Mouse (Mus musculus) kidney, embryonic 14.5 days (tissue): Measurements from ENCODE around the gene Tomm70a. TPM values are rescaled to one million over a fixed set of nuclear protein-coding genes. Genes with fewer than 3 reads are reported as not detected.
A peak's percentile ranks its signal among the peaks of the same experiment; 100 is the strongest.

ENCODE experiments used
- ATAC-seq: fragments of 200-750 bp; cut with Nextera tagmentation; 2 replicates; pipeline ENCODE4 v1.8.0; 2017; ENCODE audit warnings: moderate number of reproducible peaks, mild to moderate bottlenecking, moderate TSS enrichment, moderate library complexity; ENCODE audit not compliant: low FRiP score, low TSS enrichment
- H3K27ac ChIP-seq: fragments of 300-500 bp; sonication (generic); 2 replicates; pipeline ENCODE4 v1.5.1; 2014; ENCODE audit warnings: low read depth, mild to moderate bottlenecking, low read length, moderate library complexity, mixed read lengths
- H3K27me3 ChIP-seq: fragments of 300-500 bp; sonication (generic); 2 replicates; pipeline ENCODE4 v1.6.1; 2014; ENCODE audit warnings: mild to moderate bottlenecking, low read length; ENCODE audit not compliant: control insufficient read depth, insufficient read depth
- H3K36me3 ChIP-seq: fragments of 300-500 bp; sonication (generic); 2 replicates; pipeline ENCODE4 v1.6.1; 2014; ENCODE audit warnings: low read length, mixed read lengths; ENCODE audit not compliant: control insufficient read depth, insufficient read depth
- H3K4me1 ChIP-seq: fragments of 300-500 bp; sonication (generic); 2 replicates; pipeline ENCODE4 v1.6.1; 2014; ENCODE audit warnings: low read length, mixed read lengths; ENCODE audit not compliant: control insufficient read depth, insufficient read depth
- H3K4me2 ChIP-seq: fragments of 300-500 bp; sonication (generic); replicated peaks from 2 replicates; pipeline ENCODE4 v1.6.1; 2014; ENCODE audit warnings: low read depth, mild to moderate bottlenecking, low read length
- H3K4me3 ChIP-seq: fragments of 300-500 bp; sonication (generic); 2 replicates; pipeline ENCODE4 v1.5.1; 2014; ENCODE audit warnings: mild to moderate bottlenecking, low read length
- H3K9ac ChIP-seq: fragments of 300-500 bp; sonication (generic); 2 replicates; pipeline ENCODE4 v1.6.1; 2014; ENCODE audit warnings: low read depth, mild to moderate bottlenecking, low read length, moderate library complexity
- H3K9me3 ChIP-seq: fragments of 300-500 bp; sonication (generic); 2 replicates; pipeline ENCODE4 v1.6.1; 2016; ENCODE audit warnings: low read length; ENCODE audit not compliant: control insufficient read depth
- WGBS: fragments of 180-500 bp; shearing (Covaris S2); extraction: QIAGEN DNeasy Blood & Tissue Kit; methylation state at CpG from one replicate; pipeline ENCODE4 v1.1.7; 2014; 5-methylcytosine and 5-hydroxymethylcytosine counted together
- polyA plus RNA-seq: library from polyadenylated mRNA; unstranded; fragments of >200 nt; fragmentation: Nextera tagmentation; extraction: Ambion mirVana; gene quantifications from 2 replicates; pipeline ENCODE4 v1.2.1, GENCODE M21; 2014

Gene Tomm70a
- polyA plus RNA-seq, 1 experiment from 2014 or later = 63.7 TPM

- no peak overlapping the region for H3K4me2 ChIP-seq
- H3K36me3 ChIP-seq = no peaks in the 10 kb centered on the region
- H3K27ac ChIP-seq = no peak overlapping the region
- no peaks in the 10 kb centered on the region for H3K9me3 ChIP-seq
- no peak overlapping the region for H3K9ac ChIP-seq
- H3K27me3 ChIP-seq = no peaks in the 10 kb centered on the region
- no peak for ATAC-seq
- WGBS = 72% methylated on average over 5 of the region's 5 CpGs
- H3K4me3 ChIP-seq = no peak overlapping the region
- no peaks in the 10 kb centered on the region for H3K4me1 ChIP-seq
Observed at GRCm38 (mm10) chr16:57106185-57106960, 15.1 kb upstream of the Tomm70a start.

DNA sequence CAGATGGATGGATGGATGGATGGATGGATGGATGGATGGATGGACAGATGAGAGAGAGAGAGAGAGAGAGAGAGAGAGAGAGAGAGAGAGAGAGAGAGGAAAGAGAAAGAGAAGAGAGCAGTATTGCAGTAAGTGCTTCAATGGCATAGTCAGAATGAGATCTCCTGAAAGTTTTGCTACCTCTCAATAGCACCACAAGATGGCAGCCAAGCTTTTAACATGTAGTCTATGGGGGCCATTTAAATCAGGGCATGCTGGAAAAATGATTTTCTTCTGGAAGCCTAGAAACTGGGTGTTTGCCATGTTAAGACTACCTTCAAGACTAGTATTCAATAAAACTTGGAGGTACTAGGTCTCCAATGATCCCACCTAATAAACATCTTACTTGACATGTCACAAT lies 5.4 kb upstream of the Tomm70a start:
- Histone ChIP-seq H3K27me3 (no peaks in the 10 kb centered on the region), H3K4me3 (no peak overlapping the region), H3K9ac (no peak overlapping the region), H3K4me1 (no peaks in the 10 kb centered on the region), H3K36me3 (no peaks in the 10 kb centered on the region), H3K4me2 (no peak overlapping the region), H3K9me3 (no peaks in the 10 kb centered on the region), H3K27ac (no peak overlapping the region)
- no peak for ATAC-seq

DNA sequence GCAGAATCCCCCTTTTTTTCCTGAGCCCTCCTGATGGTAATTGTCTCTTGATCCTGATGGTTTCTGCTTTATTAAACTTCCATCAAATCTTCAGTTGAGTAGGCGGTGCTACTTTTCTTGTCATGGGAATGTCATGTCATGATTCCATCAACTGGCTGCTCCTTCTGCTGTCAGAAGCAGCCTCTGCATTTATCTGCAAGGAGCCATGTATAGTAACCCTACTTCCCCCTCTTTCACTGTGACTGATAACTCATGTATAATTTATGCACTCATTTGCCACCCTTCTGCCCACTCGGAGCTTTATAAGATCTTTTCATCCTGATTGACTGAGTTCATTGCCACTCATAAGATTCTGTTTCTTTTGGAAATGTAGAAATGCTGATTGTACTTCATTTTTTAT lies 3.9 kb upstream of the Tomm70a start:
- no peak overlapping the region for H3K4me2 ChIP-seq
- H3K4me1 ChIP-seq = no peaks in the 10 kb centered on the region; the same call in 1 of the 2 replicates
- H3K27ac ChIP-seq = no peak overlapping the region
- H3K27me3 ChIP-seq = no peaks in the 10 kb centered on the region
- no peaks in the 10 kb centered on the region for H3K36me3 ChIP-seq
- H3K9me3 ChIP-seq = no peaks in the 10 kb centered on the region
- no peak for ATAC-seq
- no peak overlapping the region for H3K4me3 ChIP-seq
- WGBS = 87% methylated on average over 2 of the region's 2 CpGs
- no peak overlapping the region for H3K9ac ChIP-seq

GRCm38 (mm10) chr16:57121816-57122415 lies 413 bp downstream of the Tomm70a start:
- peaks cover 9% of the 10 kb centered on the region for H3K4me1 ChIP-seq
- peak; percentile 55 for ATAC-seq
- under 1% methylated on average over 59 of the region's 59 CpGs for WGBS
- H3K4me2 ChIP-seq = peak overlapping the region; percentile 63
- H3K9me3 ChIP-seq = no peaks in the 10 kb centered on the region
- no peaks in the 10 kb centered on the region for H3K27me3 ChIP-seq
- no peaks in the 10 kb centered on the region for H3K36me3 ChIP-seq
- peak overlapping the region; percentile 82 for H3K4me3 ChIP-seq
- H3K9ac ChIP-seq = peak overlapping the region; percentile 89
- H3K27ac ChIP-seq = peak overlapping the region; percentile 95

DNA sequence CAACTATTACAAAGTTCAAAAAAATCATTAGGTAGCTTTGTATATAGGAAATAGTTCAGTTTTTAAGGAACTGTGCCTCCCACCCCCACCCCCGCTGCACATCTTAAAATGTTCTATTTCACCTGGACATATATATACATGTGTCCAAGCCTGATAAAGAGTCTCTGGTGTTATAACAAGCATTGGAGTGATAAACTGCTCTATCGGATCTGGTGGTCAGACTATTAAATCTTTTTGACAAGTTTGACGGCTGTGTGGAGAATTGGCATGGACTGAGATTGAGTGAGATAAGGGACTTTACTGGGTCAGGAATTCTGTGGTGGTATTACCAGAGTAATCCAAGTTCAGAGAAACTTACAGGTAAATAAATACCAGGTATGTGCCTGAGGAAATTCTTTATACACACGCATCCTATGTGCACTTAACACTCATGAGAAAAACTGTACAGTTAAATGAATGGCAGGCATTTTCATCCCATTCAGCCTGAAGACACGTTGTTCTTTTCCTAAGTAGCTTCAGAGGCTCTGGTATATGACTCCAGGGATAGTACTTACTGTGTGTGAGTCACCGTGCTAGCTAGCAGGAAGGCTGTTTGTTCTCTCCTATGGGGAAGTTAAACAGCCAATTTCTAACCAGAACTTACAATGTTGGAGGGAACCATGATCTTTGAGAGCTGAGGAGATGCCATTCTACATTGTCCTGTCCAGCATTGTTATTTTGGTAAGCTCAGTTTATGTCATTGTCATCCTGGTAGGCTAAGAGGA lies 1.4 kb downstream of the Tomm70a start:
- H3K9ac ChIP-seq = peak overlapping the region; percentile 89
- ATAC-seq = no peak
- 41% methylated on average over 6 of the region's 6 CpGs for WGBS
- no peaks in the 10 kb centered on the region for H3K9me3 ChIP-seq
- H3K27ac ChIP-seq = no peak overlapping the region
- H3K4me3 ChIP-seq = peak overlapping the region; percentile 82
- peak overlapping the region; percentile 63 for H3K4me2 ChIP-seq
- no peaks in the 10 kb centered on the region for H3K36me3 ChIP-seq
- H3K27me3 ChIP-seq = no peaks in the 10 kb centered on the region
- H3K4me1 ChIP-seq = peaks cover 9% of the 10 kb centered on the region

DNA sequence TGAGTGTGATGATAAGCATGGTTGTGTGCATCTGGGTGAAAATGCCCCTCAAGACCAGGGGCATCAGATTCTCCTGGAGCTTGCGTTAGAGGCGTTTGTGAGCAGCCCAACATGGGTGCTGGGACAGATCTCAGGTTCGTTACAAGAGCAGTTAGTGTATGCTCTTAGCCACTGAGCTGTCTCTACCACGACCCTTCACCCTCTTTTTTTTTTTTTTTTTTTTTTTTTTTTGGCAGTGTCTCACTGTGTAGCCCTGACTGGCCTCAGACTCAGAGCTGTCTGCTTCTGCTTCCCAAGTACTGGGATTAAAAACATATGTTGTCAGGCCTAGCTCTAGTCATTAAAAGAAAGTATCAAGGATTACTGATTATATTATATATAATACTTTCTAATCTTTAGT lies 4.8 kb downstream of the Tomm70a start:
- H3K36me3 ChIP-seq = no peaks in the 10 kb centered on the region
- H3K4me1 ChIP-seq = peaks cover 9% of the 10 kb centered on the region
- no peaks in the 10 kb centered on the region for H3K9me3 ChIP-seq
- WGBS = 73% methylated on average over 4 of the region's 4 CpGs
- H3K4me3 ChIP-seq = no peak overlapping the region
- no peak overlapping the region for H3K4me2 ChIP-seq
- no peak overlapping the region for H3K9ac ChIP-seq
- no peak for ATAC-seq
- H3K27me3 ChIP-seq = no peaks in the 10 kb centered on the region
- H3K27ac ChIP-seq = no peak overlapping the region

DNA sequence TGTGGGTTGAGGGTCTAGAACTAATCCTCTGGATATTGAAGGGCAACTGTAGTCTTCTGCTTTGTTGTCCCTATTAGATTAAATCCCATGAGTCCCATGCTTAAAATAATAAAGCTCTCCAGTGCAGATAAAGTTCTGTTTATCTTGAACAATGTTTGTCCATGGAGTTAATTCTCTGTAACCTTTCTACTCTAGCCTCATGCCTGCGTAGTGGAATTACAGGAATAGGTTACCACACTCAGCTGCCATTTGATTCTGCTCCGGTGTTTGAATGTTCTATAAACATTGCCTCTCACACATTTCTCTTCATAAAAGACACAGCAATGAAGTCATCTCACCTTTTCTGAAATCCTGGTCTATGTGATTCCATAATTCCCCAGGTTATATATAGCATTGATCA lies 6.3 kb downstream of the Tomm70a start:
- Histone ChIP-seq H3K4me3 (no peak overlapping the region), H3K4me2 (no peak overlapping the region), H3K4me1 (peaks cover 9% of the 10 kb centered on the region), H3K9me3 (no peaks in the 10 kb centered on the region), H3K9ac (no peak overlapping the region), H3K36me3 (no peaks in the 10 kb centered on the region), H3K27ac (no peak overlapping the region), H3K27me3 (no peaks in the 10 kb centered on the region)
- 85% methylated on average over 2 of the region's 2 CpGs for WGBS
- ATAC-seq = no peak

GRCm38 (mm10) chr16:57130752-57131400 lies 9.4 kb downstream of the Tomm70a start:
- H3K9ac ChIP-seq = no peak overlapping the region
- H3K27ac ChIP-seq = no peak overlapping the region
- H3K27me3 ChIP-seq = no peaks in the 10 kb centered on the region
- ATAC-seq = no peak
- H3K36me3 ChIP-seq = peaks cover 12% of the 10 kb centered on the region; the same call in 1 of the 2 replicates
- no peak overlapping the region for H3K4me3 ChIP-seq
- 75% methylated on average over 3 of the region's 3 CpGs for WGBS
- no peaks in the 10 kb centered on the region for H3K4me1 ChIP-seq
- no peak overlapping the region for H3K4me2 ChIP-seq
- H3K9me3 ChIP-seq = no peaks in the 10 kb centered on the region
